Mouse (Mus musculus): Measurements from ENCODE around the gene Card19. TPM values are rescaled to one million over a fixed set of nuclear protein-coding genes. Genes with fewer than 3 reads are reported as not detected.

The Card19 gene
- polyA plus RNA-seq, 1 experiment from 2014 or later, result 33.3 TPM

DNA sequence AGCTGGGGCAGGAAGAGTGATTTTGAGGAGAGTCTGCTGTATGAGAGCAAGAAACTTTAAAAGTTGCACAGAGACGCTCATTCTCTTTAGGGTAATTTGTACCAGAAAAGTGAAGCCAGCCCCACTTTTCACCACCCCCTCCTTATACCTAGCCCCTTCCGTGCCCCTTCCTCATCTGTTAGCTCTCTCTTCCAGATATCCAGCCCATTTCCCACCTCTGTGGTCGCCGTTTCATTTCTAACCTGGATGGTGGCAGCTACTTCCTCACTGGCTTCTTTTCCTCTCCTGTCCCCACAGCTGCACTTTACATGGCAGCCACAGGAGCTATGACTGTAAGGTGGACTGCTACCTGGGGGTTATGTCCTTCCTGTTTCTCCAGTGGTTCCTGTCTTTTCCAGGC is 3.5 kb upstream of the Card19 start:
- Histone ChIP-seq H3K9ac (ENCODE audit: low read depth, low read length) (no peak overlapping the region), H3K27ac (ENCODE audit: low read depth, low read length) (no peak overlapping the region), H3K4me3 (ENCODE audit: low read length) (no peak overlapping the region), H3K4me1 (ENCODE audit: control insufficient read depth, insufficient read depth, low read length) (0 out of 2 replicates have a peak, but pooled peaks cover 5% of the 10 kb centered on the region), H3K9me3 (ENCODE audit: control insufficient read depth, low read length) (no peaks in the 10 kb centered on the region), H3K4me2 (replicated peaks; ENCODE audit: low read depth, low read length) (no peak overlapping the region), H3K36me3 (ENCODE audit: control insufficient read depth, insufficient read depth, low read length) (no peaks in the 10 kb centered on the region), H3K27me3 (ENCODE audit: control insufficient read depth, insufficient read depth, low read length) (no peaks in the 10 kb centered on the region)
- WGBS, result 89% methylated on average over 4 of the region's 4 CpGs
- no peak for ATAC-seq (ENCODE audit: low FRiP score, low TSS enrichment)

DNA sequence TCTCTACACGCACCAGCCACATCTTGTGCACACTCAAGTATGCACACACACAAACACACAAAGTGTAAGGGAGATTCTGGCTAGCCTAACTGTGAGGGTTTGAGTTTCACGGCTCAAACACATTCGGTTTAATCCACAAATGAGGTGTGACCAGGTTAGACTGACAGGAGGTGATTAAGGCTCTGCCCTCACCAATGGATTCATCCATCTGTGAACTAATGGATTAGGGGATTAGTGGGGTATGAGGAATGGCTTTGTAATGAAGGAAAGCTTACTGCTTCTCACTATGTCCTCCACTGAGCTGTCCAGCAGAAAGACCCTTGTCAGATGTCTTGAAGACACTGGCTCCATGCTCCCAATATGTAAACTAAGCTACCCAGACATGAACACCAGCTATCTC is 2.8 kb upstream of the Card19 start:
- 75% methylated on average over 3 of the region's 3 CpGs for WGBS
- Histone ChIP-seq H3K36me3 (ENCODE audit: control insufficient read depth, insufficient read depth, low read length) (no peaks in the 10 kb centered on the region), H3K4me1 (ENCODE audit: control insufficient read depth, insufficient read depth, low read length) (0 out of 2 replicates have a peak, but pooled peaks cover 5% of the 10 kb centered on the region), H3K9me3 (ENCODE audit: control insufficient read depth, low read length) (no peaks in the 10 kb centered on the region), H3K27me3 (ENCODE audit: control insufficient read depth, insufficient read depth, low read length) (no peaks in the 10 kb centered on the region), H3K9ac (ENCODE audit: low read depth, low read length) (no peak overlapping the region), H3K4me2 (replicated peaks; ENCODE audit: low read depth, low read length) (no peak overlapping the region), H3K27ac (ENCODE audit: low read depth, low read length) (no peak overlapping the region), H3K4me3 (ENCODE audit: low read length) (no peak overlapping the region)
- no peak for ATAC-seq (ENCODE audit: low FRiP score, low TSS enrichment)

DNA sequence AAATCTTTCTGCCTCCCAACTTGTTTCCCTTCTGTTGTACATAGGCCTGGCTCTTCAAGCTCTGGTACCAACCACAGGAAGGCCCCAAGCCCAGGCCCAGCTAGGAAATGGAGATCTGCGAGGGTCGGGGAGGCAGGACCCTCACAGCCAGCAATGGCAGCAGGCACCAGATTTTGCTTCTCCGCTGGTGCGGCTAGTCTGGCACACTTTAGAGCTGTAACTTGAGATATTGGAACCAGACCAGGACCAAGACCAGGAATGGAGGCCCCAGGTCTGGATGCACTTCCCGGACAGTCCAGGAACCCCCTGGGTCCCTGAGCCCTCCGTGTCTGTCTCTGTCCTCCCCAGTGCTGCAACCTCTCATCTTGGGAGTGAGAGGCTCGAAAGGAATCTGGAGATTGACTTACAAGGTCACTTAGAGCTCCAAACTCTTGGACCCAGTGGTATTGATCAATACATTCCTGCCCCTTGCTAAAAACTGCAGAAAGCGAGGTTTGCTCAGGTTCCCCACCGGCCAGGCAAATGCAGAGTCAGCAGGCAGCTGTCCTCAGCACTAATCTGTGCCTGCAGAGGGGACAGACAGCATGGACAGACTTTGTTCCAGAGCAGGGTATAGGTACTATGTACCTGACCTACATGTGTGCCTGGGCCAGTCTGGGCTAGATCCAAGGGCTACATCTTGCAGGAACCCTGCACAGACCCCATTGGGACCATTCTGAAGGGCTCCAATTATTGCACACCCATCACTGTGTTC is 1.1 kb upstream of the Card19 start:
- no peaks in the 10 kb centered on the region for H3K27me3 ChIP-seq (ENCODE audit: control insufficient read depth, insufficient read depth, low read length)
- H3K36me3 ChIP-seq (ENCODE audit: control insufficient read depth, insufficient read depth, low read length), result no peaks in the 10 kb centered on the region
- no peak overlapping the region for H3K27ac ChIP-seq (ENCODE audit: low read depth, low read length)
- WGBS, result 52% methylated on average over 9 of the region's 9 CpGs
- 0 out of 2 replicates have a peak, but pooled peaks cover 5% of the 10 kb centered on the region for H3K4me1 ChIP-seq (ENCODE audit: control insufficient read depth, insufficient read depth, low read length)
- no peaks in the 10 kb centered on the region for H3K9me3 ChIP-seq (ENCODE audit: control insufficient read depth, low read length)
- no peak overlapping the region for H3K4me3 ChIP-seq (ENCODE audit: low read length)
- ATAC-seq (ENCODE audit: low FRiP score, low TSS enrichment), result no peak
- no peak overlapping the region for H3K4me2 ChIP-seq (replicated peaks; ENCODE audit: low read depth, low read length)
- H3K9ac ChIP-seq (ENCODE audit: low read depth, low read length), result no peak overlapping the region

DNA sequence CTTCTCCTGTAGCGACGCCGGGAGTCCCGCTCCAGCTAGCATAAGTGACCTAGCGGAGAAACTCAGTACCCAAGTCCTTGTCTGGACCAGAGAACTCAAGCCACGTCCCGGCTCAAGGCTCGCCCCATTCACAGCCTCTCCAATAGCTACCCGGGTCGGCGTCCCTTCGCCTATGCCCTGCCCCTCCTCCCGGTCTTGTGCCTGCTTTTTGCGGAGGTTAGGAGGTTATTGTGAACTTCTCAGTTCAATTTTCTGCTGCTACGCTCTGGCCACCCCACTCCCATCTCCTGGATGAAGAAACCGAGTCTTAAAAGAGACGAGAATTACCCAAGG is 349 bp upstream of the Card19 start:
- peak overlapping the region; percentile 88 for H3K4me3 ChIP-seq (ENCODE audit: low read length)
- no peak for ATAC-seq (ENCODE audit: low FRiP score, low TSS enrichment)
- no peaks in the 10 kb centered on the region for H3K27me3 ChIP-seq (ENCODE audit: control insufficient read depth, insufficient read depth, low read length)
- 3% methylated on average over 17 of the region's 17 CpGs for WGBS
- peak overlapping the region; percentile 69 for H3K9ac ChIP-seq (ENCODE audit: low read depth, low read length)
- H3K27ac ChIP-seq (ENCODE audit: low read depth, low read length), result peak overlapping the region; percentile 55; the same call in 1 of the 2 replicates
- H3K9me3 ChIP-seq (ENCODE audit: control insufficient read depth, low read length), result no peaks in the 10 kb centered on the region
- H3K4me1 ChIP-seq (ENCODE audit: control insufficient read depth, insufficient read depth, low read length), result 0 out of 2 replicates have a peak, but pooled peaks cover 5% of the 10 kb centered on the region
- H3K36me3 ChIP-seq (ENCODE audit: control insufficient read depth, insufficient read depth, low read length), result no peaks in the 10 kb centered on the region
- peak overlapping the region; percentile 82 for H3K4me2 ChIP-seq (replicated peaks; ENCODE audit: low read depth, low read length)

DNA sequence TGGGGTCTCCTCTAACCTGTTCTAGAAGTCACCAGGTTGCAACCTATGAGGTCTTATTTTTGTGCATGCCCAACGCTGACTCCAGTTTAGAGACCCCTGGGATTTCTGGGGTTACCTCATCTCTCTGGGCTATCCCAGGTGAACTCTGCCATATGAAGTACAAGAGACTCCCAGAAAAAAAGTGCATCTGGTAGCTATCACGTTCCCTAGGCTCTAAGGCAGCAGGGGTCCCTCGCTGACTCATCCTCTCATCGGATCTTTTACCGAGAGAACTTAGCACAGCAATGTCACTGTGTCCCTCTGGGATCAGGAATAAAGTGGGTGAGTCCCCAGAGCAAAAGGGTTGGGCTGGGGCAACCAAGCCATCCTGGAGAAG is 721 bp downstream of the Card19 start:
- Histone ChIP-seq H3K4me3 (ENCODE audit: low read length) (peak overlapping the region; percentile 88), H3K27me3 (ENCODE audit: control insufficient read depth, insufficient read depth, low read length) (no peaks in the 10 kb centered on the region), H3K36me3 (ENCODE audit: control insufficient read depth, insufficient read depth, low read length) (no peaks in the 10 kb centered on the region), H3K4me2 (replicated peaks; ENCODE audit: low read depth, low read length) (peak overlapping the region; percentile 82), H3K4me1 (ENCODE audit: control insufficient read depth, insufficient read depth, low read length) (0 out of 2 replicates have a peak, but pooled peaks cover 5% of the 10 kb centered on the region), H3K27ac (ENCODE audit: low read depth, low read length) (no peak overlapping the region), H3K9me3 (ENCODE audit: control insufficient read depth, low read length) (no peaks in the 10 kb centered on the region), H3K9ac (ENCODE audit: low read depth, low read length) (peak overlapping the region; percentile 69)
- no peak for ATAC-seq (ENCODE audit: low FRiP score, low TSS enrichment)
- 11% methylated on average over 5 of the region's 5 CpGs for WGBS

DNA sequence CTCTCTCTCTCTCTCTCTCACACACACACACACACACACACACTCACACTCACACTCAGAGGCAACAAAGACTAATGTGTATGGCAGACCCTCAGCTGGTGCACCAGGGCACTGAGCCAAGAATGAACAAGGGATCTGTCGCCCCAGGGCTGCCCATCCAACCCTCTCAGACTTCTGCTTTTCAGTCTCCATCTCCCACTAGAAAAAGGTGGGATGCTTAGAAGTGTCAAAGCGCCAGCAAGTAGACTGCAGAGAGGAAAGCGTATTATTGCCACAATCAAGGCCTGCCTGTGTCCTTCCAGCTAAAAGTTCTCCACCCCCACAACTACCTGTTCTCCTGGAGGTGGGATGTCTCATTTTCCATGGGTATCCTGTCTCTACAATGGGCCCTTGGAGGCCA is 1.4 kb downstream of the Card19 start:
- Histone ChIP-seq H3K27me3 (ENCODE audit: control insufficient read depth, insufficient read depth, low read length) (no peaks in the 10 kb centered on the region), H3K27ac (ENCODE audit: low read depth, low read length) (no peak overlapping the region), H3K4me2 (replicated peaks; ENCODE audit: low read depth, low read length) (no peak overlapping the region), H3K9me3 (ENCODE audit: control insufficient read depth, low read length) (no peaks in the 10 kb centered on the region), H3K4me1 (ENCODE audit: control insufficient read depth, insufficient read depth, low read length) (0 out of 2 replicates have a peak, but pooled peaks cover 5% of the 10 kb centered on the region), H3K4me3 (ENCODE audit: low read length) (no peak overlapping the region; the same call in 1 of the 2 replicates), H3K36me3 (ENCODE audit: control insufficient read depth, insufficient read depth, low read length) (no peaks in the 10 kb centered on the region), H3K9ac (ENCODE audit: low read depth, low read length) (no peak overlapping the region)
- no peak for ATAC-seq (ENCODE audit: low FRiP score, low TSS enrichment)
- 80% methylated on average over 3 of the region's 3 CpGs for WGBS

DNA sequence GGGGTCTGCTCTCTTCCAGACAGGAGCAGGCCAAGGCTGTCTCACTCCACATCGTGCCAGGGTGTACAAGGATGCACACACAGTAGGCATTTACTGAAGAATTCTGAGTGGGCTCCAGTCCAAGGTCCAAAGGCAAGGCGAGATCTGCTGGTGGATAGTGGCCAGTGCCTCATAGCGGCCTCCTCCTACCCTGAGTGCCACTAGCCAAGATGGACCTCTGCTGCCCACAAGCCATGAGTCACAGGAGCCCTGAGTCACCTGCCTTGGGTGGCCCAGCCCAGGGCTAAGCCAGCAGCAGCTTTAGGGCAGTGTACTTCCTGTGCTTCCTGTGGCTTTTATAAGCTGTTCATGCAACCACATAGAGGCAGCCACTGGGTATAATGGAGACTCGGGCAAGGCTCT is 2.3 kb downstream of the Card19 start:
- H3K9ac ChIP-seq (ENCODE audit: low read depth, low read length), result no peak overlapping the region
- no peak overlapping the region for H3K4me3 ChIP-seq (ENCODE audit: low read length)
- no peaks in the 10 kb centered on the region for H3K36me3 ChIP-seq (ENCODE audit: control insufficient read depth, insufficient read depth, low read length)
- ATAC-seq (ENCODE audit: low FRiP score, low TSS enrichment), result no peak
- H3K27ac ChIP-seq (ENCODE audit: low read depth, low read length), result no peak overlapping the region
- WGBS, result 63% methylated on average over 4 of the region's 4 CpGs
- H3K27me3 ChIP-seq (ENCODE audit: control insufficient read depth, insufficient read depth, low read length), result no peaks in the 10 kb centered on the region
- no peak overlapping the region for H3K4me2 ChIP-seq (replicated peaks; ENCODE audit: low read depth, low read length)
- no peaks in the 10 kb centered on the region for H3K9me3 ChIP-seq (ENCODE audit: control insufficient read depth, low read length)
- H3K4me1 ChIP-seq (ENCODE audit: control insufficient read depth, insufficient read depth, low read length), result 0 out of 2 replicates have a peak, but pooled peaks cover 5% of the 10 kb centered on the region

DNA sequence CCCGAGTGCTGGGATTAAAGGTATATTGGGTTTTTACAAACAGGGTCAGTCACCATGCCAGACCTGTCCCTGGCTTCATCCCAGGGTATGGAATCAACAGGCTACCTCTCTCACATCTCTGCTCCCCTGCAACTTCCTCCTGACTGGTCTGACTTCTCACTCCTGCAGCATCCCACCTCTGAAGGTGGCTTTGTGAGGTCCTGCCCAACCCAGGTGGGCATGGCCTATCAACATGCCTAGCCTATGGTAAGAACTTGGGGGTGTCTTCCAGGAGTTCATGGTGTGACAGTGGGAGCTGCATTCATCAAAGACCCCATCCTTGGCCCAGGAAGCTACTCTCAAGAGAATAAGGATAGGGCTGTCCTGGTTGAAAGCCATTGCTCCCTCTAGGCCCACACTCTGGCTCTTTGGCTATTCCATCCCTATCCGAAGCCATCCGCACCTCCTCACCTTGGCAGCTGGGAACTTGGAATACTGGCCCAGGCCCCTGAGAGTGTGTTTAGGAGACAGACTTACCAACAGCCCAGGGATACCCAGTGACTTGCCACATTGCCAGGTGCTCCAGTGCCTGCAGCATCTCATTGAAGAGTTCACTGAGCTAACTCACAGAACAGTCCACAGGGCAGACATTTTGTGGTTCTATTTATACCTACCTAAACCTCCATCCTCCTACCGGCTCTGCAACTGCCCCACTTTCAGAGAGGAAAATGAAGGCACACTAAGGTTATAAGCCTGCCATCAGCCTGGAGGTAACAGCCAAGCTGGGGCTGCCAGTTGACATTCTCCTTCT is 2.9 kb downstream of the Card19 start:
- no peaks in the 10 kb centered on the region for H3K27me3 ChIP-seq (ENCODE audit: control insufficient read depth, insufficient read depth, low read length)
- no peaks in the 10 kb centered on the region for H3K9me3 ChIP-seq (ENCODE audit: control insufficient read depth, low read length)
- ATAC-seq (ENCODE audit: low FRiP score, low TSS enrichment), result no peak
- no peak overlapping the region for H3K9ac ChIP-seq (ENCODE audit: low read depth, low read length)
- H3K36me3 ChIP-seq (ENCODE audit: control insufficient read depth, insufficient read depth, low read length), result no peaks in the 10 kb centered on the region
- 0 out of 2 replicates have a peak, but pooled peaks cover 5% of the 10 kb centered on the region for H3K4me1 ChIP-seq (ENCODE audit: control insufficient read depth, insufficient read depth, low read length)
- no peak overlapping the region for H3K4me3 ChIP-seq (ENCODE audit: low read length)
- H3K27ac ChIP-seq (ENCODE audit: low read depth, low read length), result no peak overlapping the region
- 84% methylated on average over 4 of the region's 4 CpGs for WGBS
- no peak overlapping the region for H3K4me2 ChIP-seq (replicated peaks; ENCODE audit: low read depth, low read length)

DNA sequence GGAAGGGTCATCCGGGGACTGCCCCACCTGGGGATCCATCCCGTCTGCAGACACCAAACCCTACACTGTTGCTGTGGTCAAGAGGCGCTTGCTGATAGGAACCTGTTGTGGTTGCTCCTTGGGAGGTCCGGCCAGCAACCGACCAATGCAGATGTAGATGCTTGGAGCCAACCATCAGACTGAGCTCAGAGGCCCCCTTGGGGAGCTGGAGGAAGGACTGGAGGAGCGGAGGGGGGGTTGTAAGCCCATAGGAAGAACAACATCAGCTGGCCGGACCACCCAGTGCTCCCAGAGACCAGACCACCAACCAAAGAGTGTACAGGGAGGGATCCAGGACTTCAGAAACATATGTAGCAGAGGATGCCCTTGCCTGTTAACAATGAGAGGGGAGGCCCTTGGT is 6.5 kb downstream of the Card19 start:
- 0 out of 2 replicates have a peak, but pooled peaks have one; percentile 17 for ATAC-seq (ENCODE audit: low FRiP score, low TSS enrichment)
- whole genome bisulfite sequencing, result 67% methylated on average over 7 of the region's 7 CpGs
- no peaks in the 10 kb centered on the region for H3K36me3 ChIP-seq (ENCODE audit: control insufficient read depth, insufficient read depth, low read length)
- no peak overlapping the region for H3K27ac ChIP-seq (ENCODE audit: low read depth, low read length)
- no peak overlapping the region for H3K4me2 ChIP-seq (replicated peaks; ENCODE audit: low read depth, low read length)
- no peaks in the 10 kb centered on the region for H3K4me1 ChIP-seq (ENCODE audit: control insufficient read depth, insufficient read depth, low read length)
- no peaks in the 10 kb centered on the region for H3K9me3 ChIP-seq (ENCODE audit: control insufficient read depth, low read length)
- H3K4me3 ChIP-seq (ENCODE audit: low read length), result no peak overlapping the region
- H3K27me3 ChIP-seq (ENCODE audit: control insufficient read depth, insufficient read depth, low read length), result no peaks in the 10 kb centered on the region
- no peak overlapping the region for H3K9ac ChIP-seq (ENCODE audit: low read depth, low read length)
